Mouse (Mus musculus) testis, adult 2 months (tissue): Measurements from ENCODE around the gene Esam. TPM values are rescaled to one million over a fixed set of nuclear protein-coding genes. Genes with fewer than 3 reads are reported as not detected.

ENCODE experiments used
- H3K27ac ChIP-seq: fragments of 200-500 bp; 2 replicates; pipeline ENCODE4 v1.5.1; 2012; ENCODE audit warnings: low read depth, low read length; ENCODE audit not compliant: control insufficient read depth, insufficient read depth
- H3K27me3 ChIP-seq: fragments of 200-500 bp; 2 replicates; pipeline ENCODE4 v1.6.1; 2012; ENCODE audit warnings: mild to moderate bottlenecking, low read length, moderate library complexity; ENCODE audit not compliant: control insufficient read depth, insufficient read depth
- H3K36me3 ChIP-seq: fragments of 200-500 bp; 2 replicates; pipeline ENCODE4 v1.6.1; 2012; ENCODE audit warnings: mild to moderate bottlenecking, low read length; ENCODE audit not compliant: control insufficient read depth, insufficient read depth
- H3K4me1 ChIP-seq: fragments of 200-500 bp; 2 replicates; pipeline ENCODE4 v1.6.1; 2012; ENCODE audit warnings: low read length; ENCODE audit not compliant: control insufficient read depth, insufficient read depth
- H3K4me3 ChIP-seq: fragments of 200-500 bp; 2 replicates; pipeline ENCODE4 v1.5.1; 2012; ENCODE audit warnings: low read depth, mild to moderate bottlenecking, low read length, moderate library complexity, mixed read lengths; ENCODE audit not compliant: control insufficient read depth
- CTCF ChIP-seq: fragments of 200-500 bp; IDR thresholded peaks from 2 replicates; pipeline ENCODE4 v1.5.1; 2012; ENCODE audit warnings: low read depth, mild to moderate bottlenecking, inconsistent platforms, low read length, moderate library complexity; ENCODE audit not compliant: control insufficient read depth, insufficient read depth, insufficient replicate concordance
- POLR2A ChIP-seq: fragments of 200-500 bp; IDR thresholded peaks from 2 replicates; pipeline ENCODE4 v1.6.1; 2012; ENCODE audit warnings: low read depth, mild to moderate bottlenecking, inconsistent platforms, low read length, moderate library complexity; ENCODE audit not compliant: control insufficient read depth
- polyA plus RNA-seq: library from polyadenylated mRNA; depleted of rRNA; stranded (reverse); fragments of >200 nt; gene quantifications from 2 replicates; pipeline ENCODE4 v1.2.3, GENCODE M21; 2012; rRNA removed

Esam gene
- polyA plus RNA-seq, 1 experiment = 3.0 TPM

DNA sequence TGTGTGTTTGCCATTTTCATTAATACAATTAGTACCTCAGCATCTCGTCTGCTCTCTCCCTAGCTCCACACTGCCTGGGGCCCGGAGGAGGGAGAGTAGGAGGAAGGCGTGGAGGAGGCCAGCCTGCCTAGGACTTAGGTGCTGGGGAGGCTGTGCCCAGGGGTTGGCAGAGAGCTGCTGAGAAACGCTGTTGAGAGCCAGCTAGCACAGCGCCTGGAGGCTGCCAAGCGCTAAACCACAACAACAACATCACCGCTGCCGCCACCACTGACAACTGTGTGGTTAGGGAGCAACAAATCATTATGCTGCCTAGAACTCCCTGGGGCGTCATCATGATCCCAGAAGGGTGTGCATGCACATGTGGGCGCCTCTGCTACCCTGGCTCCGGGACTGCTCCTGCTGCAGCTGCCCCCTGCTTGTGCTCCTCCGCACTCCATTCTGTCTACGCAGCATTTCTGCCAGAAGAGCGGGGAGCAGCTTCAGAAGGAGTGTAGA, 48.6 kb downstream of the Esam start:
- Histone ChIP-seq H3K36me3 (no peaks in the 10 kb centered on the region), H3K27me3 (no peaks in the 10 kb centered on the region), H3K4me3 (no peak overlapping the region), H3K27ac (no peak overlapping the region), H3K4me1 (no peaks in the 10 kb centered on the region; the same call in 1 of the 2 replicates)
- TF ChIP-seq POLR2A (no peak), CTCF (no peak)

DNA sequence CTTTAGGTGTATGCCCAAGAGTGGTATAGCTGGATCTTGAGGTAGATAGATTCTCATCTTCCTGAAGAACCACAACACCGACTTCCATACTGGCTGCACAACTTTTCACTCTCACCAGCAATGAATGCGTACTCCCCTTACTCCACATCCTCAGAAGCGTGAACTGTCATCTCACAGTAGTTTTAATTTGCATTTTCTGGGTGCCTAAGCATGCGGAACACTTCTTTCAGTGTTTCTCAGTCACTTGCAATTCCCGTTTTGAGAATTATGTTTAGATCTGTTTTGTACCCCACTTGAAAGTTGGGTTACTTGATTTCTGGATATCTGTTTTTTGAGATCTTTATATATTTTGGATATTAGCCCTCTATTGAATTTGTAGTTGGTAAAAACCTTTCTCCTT, 55.7 kb downstream of the Esam start:
- Histone ChIP-seq H3K36me3 (no peaks in the 10 kb centered on the region), H3K27me3 (no peaks in the 10 kb centered on the region), H3K4me1 (no peaks in the 10 kb centered on the region), H3K4me3 (no peak overlapping the region), H3K27ac (no peak overlapping the region)
- no peak for TF ChIP-seq CTCF
- no peak for TF ChIP-seq POLR2A

- H3K27ac ChIP-seq = no peak overlapping the region
- H3K27me3 ChIP-seq = no peaks in the 10 kb centered on the region
- no peaks in the 10 kb centered on the region for H3K36me3 ChIP-seq
- no peak for TF ChIP-seq CTCF
- peak overlapping the region; percentile 17; the same call in 1 of the 2 replicates for H3K4me3 ChIP-seq
- no peaks in the 10 kb centered on the region for H3K4me1 ChIP-seq
Measured at GRCm38 (mm10) chr9:37586718-37587117, 58.8 kb downstream of the Esam start.

Other genes starting within 250 kb of the Esam start
- 3.4 and 4.6 TPM in 2 replicates for gene Ccdc15, start 179.6 kb upstream of the Esam start, polyA plus RNA-seq
- gene Hepacam, start 160.7 kb upstream of the Esam start, polyA plus RNA-seq = 21.3 and 26.5 TPM in 2 replicates
- 1.0 and 1.2 TPM in 2 replicates for gene Robo4, start 126.2 kb upstream of the Esam start, polyA plus RNA-seq
- gene Robo3, start 94.8 kb upstream of the Esam start, polyA plus RNA-seq = 1.0 and 1.4 TPM in 2 replicates
- gene Msantd2, start 38.8 kb upstream of the Esam start, polyA plus RNA-seq = 10.5 and 16.6 TPM in 2 replicates
- 0.60 and 0.89 TPM in 2 replicates for gene Vsig2, start 11.2 kb downstream of the Esam start, polyA plus RNA-seq
- 25.1 and 29.4 TPM in 2 replicates for gene Nrgn, start 24.8 kb downstream of the Esam start, polyA plus RNA-seq
- 9.6 and 11.9 TPM in 2 replicates for gene Siae, start 27.6 kb downstream of the Esam start, polyA plus RNA-seq
- gene Spa17, start 85.6 kb downstream of the Esam start, polyA plus RNA-seq = 547 and 582 TPM in 2 replicates
- 84.6 and 91.2 TPM in 2 replicates for gene Tbrg1, start 129.2 kb downstream of the Esam start, polyA plus RNA-seq
- gene Panx3, start 141.2 kb downstream of the Esam start, polyA plus RNA-seq = 0.70 and 0.85 TPM in 2 replicates
- 0.19 TPM in 1 of 2 replicates, not detected in the other for gene Olfr160, start 188.2 kb downstream of the Esam start, polyA plus RNA-seq
- 0.26 and 0.53 TPM in 2 replicates for gene Olfr874, start 217.0 kb downstream of the Esam start, polyA plus RNA-seq
- 0.17 TPM in 1 of 2 replicates, not detected in the other for gene Olfr875, start 243.8 kb downstream of the Esam start, polyA plus RNA-seq